Mouse (Mus musculus) splenic B cell, adult 2 months (primary cell): ENCODE measurements around the gene Ehbp1l1.

Source experiments
- DNase-seq: peaks from one replicate; pipeline ENCODE4 v3.0.0-alpha.2; 2011; ENCODE audit warnings: low read depth, low spot score
- H3K27me3 ChIP-seq: 2 replicates; pipeline ENCODE4 v1.6.1; 2012; ENCODE audit warnings: mild to moderate bottlenecking, low read length, moderate library complexity, mixed read lengths; ENCODE audit not compliant: control insufficient read depth, poor library complexity, insufficient read depth, severe bottlenecking
- H3K36me3 ChIP-seq: 2 replicates; pipeline ENCODE4 v1.6.1; 2012; ENCODE audit warnings: mild to moderate bottlenecking, low read length, moderate library complexity, mixed read lengths; ENCODE audit not compliant: control insufficient read depth, poor library complexity, insufficient read depth, severe bottlenecking

The Ehbp1l1 gene

DNA sequence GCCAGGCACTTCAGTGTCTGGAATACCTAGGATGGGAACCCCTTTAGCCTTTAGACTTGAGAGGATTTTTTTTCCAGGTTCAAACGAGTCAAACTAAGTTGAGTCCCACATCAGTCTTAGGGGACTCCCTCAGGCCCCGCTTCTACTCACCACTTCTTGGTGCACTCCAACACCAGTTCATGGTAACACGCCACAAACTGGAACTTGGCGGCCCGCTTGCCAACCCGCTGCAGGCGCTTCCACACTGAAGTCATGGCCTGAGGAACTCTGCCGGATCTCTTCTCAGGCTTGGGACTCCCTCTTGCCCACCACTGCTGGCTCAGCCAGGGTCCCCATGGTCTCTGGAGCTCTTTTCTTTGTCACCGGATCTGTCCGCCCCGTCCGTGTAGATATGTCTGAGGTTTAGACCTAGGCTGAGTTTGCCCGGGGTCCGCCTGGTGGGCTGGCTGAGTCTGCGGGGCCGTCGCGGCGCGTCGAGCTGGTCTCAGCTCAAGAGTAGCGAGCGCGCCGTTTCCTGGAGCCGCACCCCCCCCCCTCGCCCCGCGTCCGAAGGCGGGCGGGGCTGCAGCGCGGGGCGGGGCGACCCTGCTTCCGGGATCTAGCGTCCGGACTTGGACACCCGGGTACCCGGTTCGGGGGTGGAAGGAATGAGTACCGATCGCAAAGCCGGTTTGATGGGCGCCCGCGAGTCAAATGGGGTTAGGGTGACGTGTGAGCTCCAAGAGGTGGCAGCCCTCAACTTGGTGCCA, at the start of gene Ehbp1l1:
Ehbp1l1 (minus strand) TSS at position 551 of the 749 bp plus-strand sequence.
- peak; percentile 76 for DNase-seq
- Histone ChIP-seq H3K36me3 (peaks cover 7% of the 10 kb centered on the region; the same call in 1 of the 2 replicates), H3K27me3 (no peaks in the 10 kb centered on the region)

- H3K36me3 ChIP-seq, result peaks cover 3% of the 10 kb centered on the region; the same call in 1 of the 2 replicates
- no peaks in the 10 kb centered on the region for H3K27me3 ChIP-seq
- peak; percentile 89 for DNase-seq
These were observed 45.1 kb upstream of the Ehbp1l1 start, which contains the start of gene Scyl1 for GRCm38 (mm10) chr19:5770925-5771860. Scyl1 (minus strand) TSS chr19:5771419.

DNA sequence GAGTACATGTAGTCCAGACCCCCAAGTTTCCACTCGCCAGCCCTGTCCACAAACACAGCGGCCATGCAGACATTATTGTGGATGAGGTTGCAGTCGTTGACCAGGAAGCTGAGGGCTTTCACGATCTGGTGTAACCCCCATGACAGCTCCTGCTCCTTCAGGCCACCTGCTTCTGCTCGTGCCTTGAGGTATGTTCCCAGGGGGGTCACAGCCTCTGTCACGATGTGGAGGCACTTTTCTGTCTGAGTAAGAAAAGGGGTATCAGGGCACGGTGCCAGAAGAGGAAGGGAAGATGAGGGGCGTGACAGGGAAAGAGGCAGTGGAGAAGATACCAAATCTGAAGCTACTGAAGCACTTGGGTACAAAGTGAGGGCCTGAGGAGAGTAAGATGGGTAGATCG, 44.2 kb upstream of the Ehbp1l1 start:
- Histone ChIP-seq H3K27me3 (no peaks in the 10 kb centered on the region), H3K36me3 (peaks cover 5% of the 10 kb centered on the region)
- peak; percentile 29 for DNase-seq

- no peak for DNase-seq
- peaks cover 9% of the 10 kb centered on the region for H3K36me3 ChIP-seq
- H3K27me3 ChIP-seq, result no peaks in the 10 kb centered on the region
These were observed 41.2 kb upstream of the Ehbp1l1 start for GRCm38 (mm10) chr19:5767271-5767670.

DNA sequence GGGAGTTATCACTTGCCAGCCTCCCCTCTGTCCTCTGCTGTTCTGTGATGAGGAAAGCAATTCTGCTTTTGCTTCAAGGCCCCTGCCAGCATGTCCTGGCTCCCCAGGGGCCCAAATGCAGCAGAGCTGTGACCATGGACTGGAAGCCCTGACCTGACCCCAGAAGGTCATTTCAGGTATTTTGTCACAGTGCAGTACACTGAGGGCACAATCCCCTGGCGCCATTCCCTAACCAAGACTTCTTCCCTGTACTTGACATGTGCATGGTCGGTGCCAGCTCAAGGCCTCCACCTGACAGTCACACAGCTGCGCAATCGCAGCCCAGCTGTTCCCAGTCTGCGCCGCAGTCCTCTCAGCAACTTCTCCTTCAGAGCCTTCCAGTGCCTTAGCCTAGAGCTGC, 37.0 kb upstream of the Ehbp1l1 start:
- H3K36me3 ChIP-seq, result peaks cover 11% of the 10 kb centered on the region
- no peaks in the 10 kb centered on the region for H3K27me3 ChIP-seq
- no peak for DNase-seq

DNA sequence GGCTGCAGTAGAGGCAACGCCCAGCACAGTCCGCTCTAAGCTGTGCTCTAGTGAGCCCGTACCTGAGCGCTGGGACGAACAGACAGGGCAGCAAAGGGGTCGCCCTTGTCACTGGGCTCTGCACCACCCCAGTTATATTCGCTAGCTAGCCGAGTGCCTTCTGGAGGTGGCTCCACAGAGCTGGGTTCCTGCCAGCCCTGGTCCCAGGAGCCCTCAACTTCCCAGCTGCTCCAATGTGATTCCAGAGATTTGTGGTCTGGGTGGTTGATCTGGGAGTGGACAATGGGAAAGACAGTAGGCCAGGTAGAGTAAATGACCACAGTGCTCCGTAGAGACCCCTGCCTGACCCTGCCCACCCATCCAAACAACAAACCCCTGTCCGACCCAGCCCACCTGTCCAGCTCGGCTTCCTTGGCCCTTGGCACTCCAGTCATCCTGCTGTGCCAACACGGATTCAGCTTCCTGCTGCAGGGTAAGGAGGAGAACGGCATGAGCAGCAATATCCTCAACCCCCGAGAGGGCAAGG, 32.8 kb upstream of the Ehbp1l1 start:
- peaks cover 5% of the 10 kb centered on the region for H3K36me3 ChIP-seq
- no peak for DNase-seq
- H3K27me3 ChIP-seq, result no peaks in the 10 kb centered on the region

DNA sequence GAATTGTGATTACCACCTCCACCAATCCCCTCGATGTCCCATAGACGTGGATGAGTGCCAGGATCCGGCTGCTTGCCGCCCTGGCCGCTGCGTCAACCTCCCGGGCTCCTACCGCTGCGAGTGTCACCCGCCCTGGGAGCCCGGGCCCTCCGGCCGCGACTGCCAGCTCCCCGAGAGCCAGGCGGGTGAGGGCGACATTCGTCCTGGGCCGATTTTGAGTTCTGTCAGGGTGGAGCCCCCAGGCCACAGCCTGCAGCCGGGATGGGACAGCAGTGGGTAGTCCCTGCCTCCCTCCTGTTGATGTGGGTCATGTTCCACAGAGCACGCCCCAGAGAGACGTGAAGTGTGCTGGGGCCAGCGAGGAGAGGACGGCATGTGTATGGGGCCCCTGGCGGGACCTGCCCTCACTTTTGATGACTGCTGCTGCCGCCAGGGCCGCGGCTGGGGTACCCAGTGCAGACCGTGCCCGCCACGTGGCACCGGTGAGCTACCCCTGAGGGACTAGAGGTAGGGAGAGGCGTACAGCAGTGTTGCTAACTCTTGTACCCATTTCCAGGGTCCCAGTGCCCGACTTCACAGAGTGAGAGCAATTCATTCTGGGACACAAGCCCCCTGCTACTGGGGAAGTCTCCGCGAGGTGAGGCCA, 31.0 kb upstream of the Ehbp1l1 start:
- DNase-seq, result no peak
- Histone ChIP-seq H3K36me3 (peaks cover 5% of the 10 kb centered on the region), H3K27me3 (no peaks in the 10 kb centered on the region)

DNA sequence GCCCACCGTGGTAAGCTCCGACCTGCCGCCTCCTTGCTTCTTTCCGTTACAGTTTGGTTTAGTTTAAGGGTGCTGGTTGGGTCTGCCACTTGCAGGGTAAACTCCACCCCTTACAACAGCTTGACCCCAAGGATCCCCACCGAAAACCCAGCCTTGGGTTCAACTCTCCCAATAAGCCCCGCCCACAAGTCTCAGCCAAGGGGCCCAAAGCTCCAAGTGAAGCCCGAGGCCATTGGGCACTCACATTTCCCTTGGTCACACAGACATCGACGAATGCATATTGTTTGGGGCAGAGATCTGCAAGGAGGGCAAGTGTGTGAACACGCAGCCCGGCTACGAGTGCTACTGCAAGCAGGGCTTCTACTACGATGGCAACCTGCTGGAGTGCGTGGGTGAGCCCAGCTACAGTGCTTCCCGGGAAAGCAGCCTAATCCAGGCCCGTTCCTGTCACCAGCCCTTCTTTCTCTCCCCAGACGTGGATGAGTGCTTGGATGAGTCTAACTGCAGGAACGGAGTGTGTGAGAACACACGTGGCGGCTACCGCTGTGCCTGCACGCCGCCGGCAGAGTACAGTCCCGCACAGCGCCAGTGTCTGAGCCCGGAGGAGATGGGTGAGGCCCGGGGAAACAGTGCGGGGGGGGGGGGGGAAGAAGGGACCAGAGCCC, 30.3 kb upstream of the Ehbp1l1 start:
- peaks cover 5% of the 10 kb centered on the region for H3K36me3 ChIP-seq
- no peaks in the 10 kb centered on the region for H3K27me3 ChIP-seq
- DNase-seq, result no peak

- peak; percentile 54 for DNase-seq
- no peaks in the 10 kb centered on the region for H3K27me3 ChIP-seq
- no peaks in the 10 kb centered on the region for H3K36me3 ChIP-seq
These were observed 25.6 kb upstream of the Ehbp1l1 start for GRCm38 (mm10) chr19:5751742-5752141.

DNA sequence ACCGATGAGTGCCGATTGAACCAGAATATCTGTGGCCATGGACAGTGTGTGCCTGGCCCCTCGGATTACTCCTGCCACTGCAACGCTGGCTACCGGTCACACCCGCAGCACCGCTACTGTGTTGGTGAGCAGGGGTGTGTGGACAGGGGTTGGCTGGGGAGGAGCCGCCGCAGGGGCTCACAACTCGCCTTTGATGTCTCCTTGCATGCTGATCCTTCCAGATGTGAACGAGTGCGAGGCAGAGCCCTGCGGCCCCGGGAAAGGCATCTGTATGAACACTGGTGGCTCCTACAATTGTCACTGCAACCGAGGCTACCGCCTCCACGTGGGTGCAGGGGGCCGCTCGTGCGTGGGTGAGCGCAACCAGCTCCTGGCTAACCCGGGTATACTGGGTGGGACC, 24.8 kb upstream of the Ehbp1l1 start:
- no peaks in the 10 kb centered on the region for H3K36me3 ChIP-seq
- H3K27me3 ChIP-seq, result no peaks in the 10 kb centered on the region
- no peak for DNase-seq

GRCm38 (mm10) chr19:5749476-5749875, 23.4 kb upstream of the Ehbp1l1 start:
- no peaks in the 10 kb centered on the region for H3K36me3 ChIP-seq
- H3K27me3 ChIP-seq, result no peaks in the 10 kb centered on the region
- no peak for DNase-seq

GRCm38 (mm10) chr19:5746907-5747363, 20.8 kb upstream of the Ehbp1l1 start:
- Histone ChIP-seq H3K27me3 (no peaks in the 10 kb centered on the region), H3K36me3 (no peaks in the 10 kb centered on the region)
- DNase-seq, result no peak

DNA sequence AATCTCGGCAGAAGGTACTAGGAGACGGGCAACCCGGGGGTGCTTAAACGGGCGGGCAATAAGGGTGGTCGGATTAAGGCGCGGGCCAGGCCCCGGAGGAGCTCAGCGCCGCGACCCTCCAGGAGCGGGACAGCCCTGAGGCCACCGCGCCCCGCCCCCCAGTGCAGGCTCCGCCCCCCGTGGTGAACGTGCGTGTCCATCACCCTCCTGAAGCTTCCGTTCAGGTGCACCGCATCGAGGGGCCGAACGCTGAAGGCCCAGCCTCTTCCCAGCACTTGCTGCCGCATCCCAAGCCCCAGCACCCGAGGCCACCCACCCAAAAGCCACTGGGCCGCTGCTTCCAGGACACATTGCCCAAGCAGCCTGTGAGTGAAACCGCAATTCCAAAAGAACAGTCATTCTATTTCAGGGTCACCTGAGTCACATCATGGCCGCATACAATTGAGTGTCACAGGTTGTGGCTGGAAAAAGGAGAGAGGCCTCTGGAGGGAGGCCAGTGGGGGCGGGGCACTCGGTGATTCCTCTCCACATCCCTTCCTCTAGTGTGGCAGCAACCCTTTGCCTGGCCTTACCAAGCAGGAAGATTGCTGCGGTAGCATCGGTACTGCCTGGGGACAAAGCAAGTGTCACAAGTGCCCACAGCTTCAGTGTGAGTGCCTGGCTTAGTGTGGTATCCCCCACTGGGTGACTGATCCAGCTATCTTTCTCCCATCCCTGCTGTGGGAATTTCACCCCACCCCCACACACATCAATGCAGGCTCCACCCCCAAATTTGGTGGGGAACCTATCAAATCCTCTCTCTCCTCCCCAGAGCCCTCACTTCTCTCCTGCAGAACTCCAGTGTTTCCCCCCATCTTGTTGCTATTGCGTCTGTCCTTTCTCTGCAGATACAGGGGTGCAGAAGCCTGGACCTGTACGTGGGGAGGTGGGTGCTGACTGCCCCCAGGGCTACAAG, 19.9 kb upstream of the Ehbp1l1 start:
- no peak for DNase-seq
- Histone ChIP-seq H3K27me3 (no peaks in the 10 kb centered on the region; the same call in 1 of the 2 replicates), H3K36me3 (no peaks in the 10 kb centered on the region)
